Mouse (Mus musculus): ENCODE results near the gene Smc1b.

DNA sequence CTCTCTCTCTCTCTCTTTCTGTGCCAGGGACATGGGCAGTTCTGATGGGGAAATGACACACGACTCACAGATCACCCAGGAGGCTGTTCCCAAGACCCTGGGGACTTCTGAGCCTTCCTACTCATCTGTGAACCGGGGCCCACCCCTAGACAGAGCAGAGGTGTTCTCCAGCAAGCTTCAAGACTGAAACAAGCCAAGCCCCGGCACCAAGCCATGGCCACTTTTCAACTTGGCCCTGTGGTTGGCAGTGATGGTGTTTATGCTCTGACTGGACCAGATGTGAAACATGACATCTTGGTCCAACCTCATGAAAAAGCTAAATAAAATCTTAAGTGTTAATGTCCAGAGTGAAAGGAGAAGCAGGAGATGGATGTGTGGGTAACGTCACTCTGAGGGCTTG lies 109.6 kb downstream of the Smc1b start:
- TF ChIP-seq CTCF (IDR thresholded peaks at IDR 0.05) (no peak), EP300 (IDR thresholded peaks at IDR 0.05) (no peak)
